Mouse (Mus musculus) c-Kit-positive CD71-positive TER-119-negative erythroid progenitor cells, embryonic 14.5 days (primary cell): ENCODE measurements around the gene Vmn2r58.
"Not testable (repeated sequence)": the region's sequence is repeated elsewhere in the genome, so short reads cannot be mapped to it uniquely, and the experiment has no call there.

ENCODE experiments used
- DNase-seq: peaks from one replicate; pipeline ENCODE4 v3.0.0-alpha.2; 2013; ENCODE audit warnings: low read depth

Gene Vmn2r58

GRCm38 (mm10) chr7:41872612-41873011, at the start of gene Vmn2r58:
Gene Vmn2r58, minus strand, starts transcription at chr7:41872712.
- DNase-seq: not testable (repeated sequence)
